8 mouse cellular contexts compared by ENCODE assay signal in genomic region chr6:72390795-72391521, GRCm38 (mm10). TPM values are rescaled to one million over a fixed set of nuclear protein-coding genes. Genes with fewer than 3 reads are reported as not detected.
A peak's percentile ranks its signal among the peaks of the same experiment; 100 is the strongest.
DNase-seq lines count a peak whose midpoint lies in the region; ATAC-seq and TF ChIP-seq lines count a peak whose summit lies in the region.

No protein-coding gene starts in this region.

- H3K27ac ChIP-seq in left cerebral cortex, adult 2 months: peak overlapping the region; percentile 76
- peak overlapping the region; percentile 97 for H3K27ac ChIP-seq in heart, embryonic 10.5 days
- peak overlapping the region; percentile 98 for H3K27ac ChIP-seq in lung, embryonic 15.5 days

- ATAC-seq in lung, embryonic 15.5 days (ENCODE audit: borderline replicate concordance, extremely low read depth, low FRiP score, low TSS enrichment): peak; percentile 62

- peak overlapping the region; percentile 72 for H3K4me2 ChIP-seq in lung, embryonic 15.5 days

- TF ChIP-seq CTCF in left cerebral cortex, adult 2 months (IDR thresholded peaks at IDR 0.05): no peak

- no peaks in the 10 kb centered on the region for H3K9me3 ChIP-seq in heart, embryonic 10.5 days
- no peaks in the 10 kb centered on the region for H3K9me3 ChIP-seq in lung, embryonic 15.5 days

- H3K27me3 ChIP-seq in heart, embryonic 10.5 days (ENCODE audit: insufficient read depth, poor library complexity, severe bottlenecking): no peaks in the 10 kb centered on the region
- no peaks in the 10 kb centered on the region for H3K27me3 ChIP-seq in lung, embryonic 15.5 days

- H3K9ac ChIP-seq in lung, embryonic 15.5 days: peak overlapping the region; percentile 67

- peaks cover 17% of the 10 kb centered on the region; the same call in 1 of the 2 replicates for H3K36me3 ChIP-seq in heart, embryonic 10.5 days
- peaks cover 13% of the 10 kb centered on the region for H3K36me3 ChIP-seq in lung, embryonic 15.5 days

- no peak for DNase-seq in left cerebral cortex, adult 2 months (ENCODE audit: extremely low spot score in 1 of 2, low spot score in 2 of 2)
- no peak for DNase-seq in left cerebral cortex, postnatal 4 days
- DNase-seq in embryo, embryonic 10 days (ENCODE audit: low spot score): peak; percentile 84
- peak; percentile 89 for DNase-seq in heart, embryonic 10.5 days (ENCODE audit: low spot score)
- peak; percentile 89 to 95 for DNase-seq in kidney, adult 8-10 months
- peak; percentile 43 for DNase-seq in ovary, postnatal 36 days (ENCODE audit: low spot score)
- no peak for DNase-seq in layer of hippocampus, adult 11-12 months (ENCODE audit: low spot score)

- H3K4me1 ChIP-seq in heart, embryonic 10.5 days: peaks cover 39% of the 10 kb centered on the region
- peaks cover 34% of the 10 kb centered on the region for H3K4me1 ChIP-seq in lung, embryonic 15.5 days

- intact Hi-C loops in left cerebral cortex, adult 2 months (cut with DNase I): no loop called here
- intact Hi-C loops in left cerebral cortex, postnatal 4 days (cut with DNase I): no loop called here

- WGBS in heart, embryonic 10.5 days: 8% methylated on average over 12 of the region's 12 CpGs
- WGBS in lung, embryonic 15.5 days: 9% methylated on average over 12 of the region's 12 CpGs

- H3K4me3 ChIP-seq in left cerebral cortex, adult 2 months: peak overlapping the region; percentile 47
- H3K4me3 ChIP-seq in heart, embryonic 10.5 days: peak overlapping the region; percentile 78
- peak overlapping the region; percentile 60 for H3K4me3 ChIP-seq in lung, embryonic 15.5 days

RNA-seq across cellular contexts. Expression of gene Vamp8, which starts 0.5 kb away (rescaled TPM):
- 10 to 100 TPM; 11.7 to 15.4 TPM for total RNA-seq in left cerebral cortex, adult 2 months (2021)
- total RNA-seq in left cerebral cortex, postnatal 4 days (2021): 1 to 10 TPM; 7.2 to 7.3 TPM
- polyA plus RNA-seq in heart, embryonic 10.5 days (2016; fragmentation: Nextera tagmentation; extraction: Ambion mirVana): 130 and 137 TPM in 2 replicates
- polyA plus RNA-seq in lung, embryonic 15.5 days (2015; fragmentation: Nextera tagmentation; extraction: Ambion mirVana): 179 and 194 TPM in 2 replicates

RNA-seq across cellular contexts. Expression of gene Vamp5, which starts 10.7 kb away (rescaled TPM):
- total RNA-seq in left cerebral cortex, adult 2 months (2021): 1 to 10 TPM; 6.3 to 6.8 TPM
- total RNA-seq in left cerebral cortex, postnatal 4 days (2021): 1 to 10 TPM; 5.9 to 8.4 TPM
- 40.5 and 44.7 TPM in 2 replicates for polyA plus RNA-seq in heart, embryonic 10.5 days (2016; fragmentation: Nextera tagmentation; extraction: Ambion mirVana)
- polyA plus RNA-seq in lung, embryonic 15.5 days (2015; fragmentation: Nextera tagmentation; extraction: Ambion mirVana): 34.5 and 37.5 TPM in 2 replicates

RNA-seq across cellular contexts. Expression of gene Ggcx, which starts 23.1 kb away (rescaled TPM):
- total RNA-seq in left cerebral cortex, adult 2 months (2021): 10 to 100 TPM; 25.7 to 26.9 TPM
- total RNA-seq in left cerebral cortex, postnatal 4 days (2021): 10 to 100 TPM; 18.6 to 21.1 TPM
- polyA plus RNA-seq in heart, embryonic 10.5 days (2016; fragmentation: Nextera tagmentation; extraction: Ambion mirVana): 28.6 and 29.2 TPM in 2 replicates
- polyA plus RNA-seq in lung, embryonic 15.5 days (2015; fragmentation: Nextera tagmentation; extraction: Ambion mirVana): 36.5 and 40.0 TPM in 2 replicates

RNA-seq across cellular contexts. Expression of gene Rnf181, which starts 24.2 kb away (rescaled TPM):
- 10 to 100 TPM; 75.7 to 75.9 TPM for total RNA-seq in left cerebral cortex, adult 2 months (2021)
- 10 to 100 TPM; 56.5 to 57.0 TPM for total RNA-seq in left cerebral cortex, postnatal 4 days (2021)
- 119 and 127 TPM in 2 replicates for polyA plus RNA-seq in heart, embryonic 10.5 days (2016; fragmentation: Nextera tagmentation; extraction: Ambion mirVana)
- 130 and 137 TPM in 2 replicates for polyA plus RNA-seq in lung, embryonic 15.5 days (2015; fragmentation: Nextera tagmentation; extraction: Ambion mirVana)

RNA-seq across cellular contexts. Expression of gene Tmem150a, which starts 35.7 kb away (rescaled TPM):
- 1 to 10 TPM; 8.0 to 9.7 TPM for total RNA-seq in left cerebral cortex, adult 2 months (2021)
- total RNA-seq in left cerebral cortex, postnatal 4 days (2021): 10 to 100 TPM; 28.5 to 32.2 TPM
- polyA plus RNA-seq in heart, embryonic 10.5 days (2016; fragmentation: Nextera tagmentation; extraction: Ambion mirVana): 15.7 and 24.9 TPM in 2 replicates
- 12.1 and 12.2 TPM in 2 replicates for polyA plus RNA-seq in lung, embryonic 15.5 days (2015; fragmentation: Nextera tagmentation; extraction: Ambion mirVana)

Comparison
In these comparisons a context has a peak if more than half of its experiments do, and no peak if none do; other contexts are left out.
1. DNase-seq: peak in embryo, embryonic 10 days (single experiment), heart, embryonic 10.5 days (single experiment), kidney, adult 8-10 months (2 of 2) and ovary, postnatal 36 days (single experiment); none in left cerebral cortex, adult 2 months (0 of 2), left cerebral cortex, postnatal 4 days (single experiment) and layer of hippocampus, adult 11-12 months (single experiment).
2. Peak in every context shown above with its lines, with median percentiles within 50 percentile points of each other: H3K27ac ChIP-seq and H3K4me3 ChIP-seq.